Mouse (Mus musculus) embryo, embryonic 9.5 days (tissue): ENCODE measurements around the gene Celf5.
"Not testable (repeated sequence)": the region's sequence is repeated elsewhere in the genome, so short reads cannot be mapped to it uniquely, and the experiment has no call there.

ENCODE experiments used
- DNase-seq: peaks from one replicate; pipeline ENCODE4 v3.0.0-alpha.2; 2017; ENCODE audit errors: extremely low spot score

Celf5 gene

DNA sequence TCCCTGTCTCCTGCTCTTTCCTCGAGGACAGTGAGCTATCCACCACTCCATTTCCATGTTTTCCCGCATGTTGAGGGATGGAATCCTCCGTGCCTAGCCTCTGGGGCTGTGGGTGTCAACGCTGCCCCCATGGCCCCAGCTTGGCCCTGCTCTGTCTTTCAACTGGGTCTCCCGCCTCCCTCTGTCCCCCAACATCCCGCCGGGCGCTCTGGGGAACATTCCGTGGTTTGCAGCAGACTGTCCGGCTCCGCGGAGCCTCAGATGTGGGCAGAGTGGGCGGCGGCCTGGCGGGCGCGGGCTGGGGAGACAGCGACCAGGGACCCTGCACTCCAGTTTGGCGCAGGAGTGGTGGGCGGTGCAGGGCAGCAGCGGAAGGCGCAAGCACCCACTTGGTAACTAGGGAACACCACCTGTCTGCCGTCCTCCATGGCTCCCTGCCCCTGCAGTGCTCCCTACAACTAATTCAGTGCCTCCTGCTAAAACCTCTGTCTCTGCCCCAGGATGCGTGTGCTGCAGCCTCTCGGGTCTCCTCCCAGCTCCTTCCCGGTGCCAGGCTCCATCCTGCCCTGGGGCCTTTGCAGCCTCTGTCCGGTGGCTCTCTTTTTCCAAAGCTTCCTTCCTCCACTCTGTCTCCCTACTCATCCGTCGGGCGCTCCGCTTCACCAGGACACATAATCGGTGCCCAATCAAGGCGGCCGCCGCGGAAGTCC is 30.1 kb downstream of the Celf5 start:
- DNase-seq = no peak

GRCm38 (mm10) chr10:81451365-81451745 is 31.2 kb downstream of the Celf5 start:
- DNase-seq = no peak

DNA sequence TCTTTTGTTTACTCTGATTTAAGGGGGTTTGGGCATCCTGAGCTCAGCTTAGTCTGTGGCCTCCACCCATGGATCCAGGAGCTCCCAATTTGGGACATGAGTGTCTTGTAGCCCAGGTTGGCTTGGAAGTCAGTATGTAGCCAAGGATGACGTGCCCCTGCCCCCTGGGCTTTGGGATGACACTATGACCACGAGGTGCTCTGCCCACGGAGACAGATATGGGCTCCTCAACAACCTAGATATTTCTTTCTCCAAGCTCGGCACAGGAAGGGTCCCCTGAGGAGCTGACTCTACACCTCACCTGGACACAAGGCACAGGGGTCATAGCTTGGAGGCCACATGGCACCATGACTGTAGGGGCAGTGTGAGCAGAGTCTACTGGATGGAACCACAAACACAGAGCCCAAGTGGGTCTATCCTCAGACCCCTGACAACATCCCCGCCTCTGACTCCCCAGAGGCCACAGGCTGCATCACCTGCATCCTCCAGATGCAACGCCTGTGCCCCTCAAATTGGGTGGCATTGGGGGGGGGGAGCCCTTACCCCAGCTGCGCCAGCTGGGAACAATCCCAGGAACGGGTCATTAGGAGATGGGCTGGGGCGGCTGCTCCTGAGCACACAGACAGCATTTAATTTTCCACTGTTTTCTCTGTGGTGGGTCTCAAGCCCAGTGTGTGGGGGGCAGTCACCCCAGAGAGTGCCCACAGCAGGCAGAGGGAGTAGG is 31.7 kb downstream of the Celf5 start:
- DNase-seq = no peak

DNA sequence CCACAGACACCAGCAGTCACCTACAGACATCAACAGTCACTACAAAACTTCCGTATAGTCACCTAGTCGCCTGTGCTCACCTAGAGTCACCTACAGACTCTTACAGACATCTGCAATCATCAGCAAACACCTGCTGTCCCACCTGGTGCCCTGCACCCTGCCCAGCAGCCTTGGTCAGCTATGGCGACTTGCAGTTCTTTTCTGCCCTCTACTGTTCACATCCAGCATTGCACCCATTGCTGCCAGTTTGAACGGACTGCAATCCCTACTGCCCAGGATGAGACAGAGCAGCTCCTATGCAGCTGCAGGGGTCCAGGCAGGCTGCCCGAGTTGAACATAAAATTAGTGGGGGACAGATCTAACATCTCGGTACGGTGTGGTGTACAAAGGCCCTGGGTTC is 32.4 kb downstream of the Celf5 start:
- DNase-seq = peak; percentile 86

DNA sequence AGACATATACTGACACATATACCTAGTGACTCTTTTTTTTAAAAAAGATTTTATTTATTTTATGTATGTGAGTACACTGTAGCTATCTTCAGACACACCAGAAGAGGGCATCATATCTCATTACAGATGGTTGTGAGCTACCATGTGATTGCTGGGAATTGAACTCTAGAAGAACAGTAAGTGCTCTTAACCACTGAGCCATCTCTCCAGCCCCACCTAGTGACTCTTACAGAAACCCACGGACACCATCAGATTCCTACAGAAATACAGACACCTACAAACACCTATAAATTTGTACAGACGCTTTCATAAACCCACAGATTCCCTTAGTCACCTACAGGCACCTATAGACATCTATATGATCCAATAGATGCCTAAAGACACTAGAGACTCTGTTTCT is 37.0 kb downstream of the Celf5 start:
- DNase-seq = not testable (repeated sequence)

DNA sequence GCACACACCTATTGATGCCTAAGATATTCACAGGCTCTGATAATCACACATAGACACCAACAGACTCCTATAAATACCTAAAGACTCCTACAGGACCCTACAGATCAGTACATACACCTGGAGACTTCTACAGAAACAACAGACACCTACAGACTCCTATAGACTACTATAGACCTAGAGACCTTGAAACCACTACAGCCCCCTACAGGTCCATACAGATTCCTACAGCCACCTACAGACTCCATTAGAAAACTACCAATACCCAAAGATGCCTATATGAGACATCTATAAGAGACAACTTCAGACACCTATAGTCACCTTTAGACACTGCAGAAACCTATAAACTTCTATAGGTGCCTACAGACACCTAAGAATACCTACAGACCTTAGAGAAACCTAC is 41.5 kb downstream of the Celf5 start:
- DNase-seq = no peak

DNA sequence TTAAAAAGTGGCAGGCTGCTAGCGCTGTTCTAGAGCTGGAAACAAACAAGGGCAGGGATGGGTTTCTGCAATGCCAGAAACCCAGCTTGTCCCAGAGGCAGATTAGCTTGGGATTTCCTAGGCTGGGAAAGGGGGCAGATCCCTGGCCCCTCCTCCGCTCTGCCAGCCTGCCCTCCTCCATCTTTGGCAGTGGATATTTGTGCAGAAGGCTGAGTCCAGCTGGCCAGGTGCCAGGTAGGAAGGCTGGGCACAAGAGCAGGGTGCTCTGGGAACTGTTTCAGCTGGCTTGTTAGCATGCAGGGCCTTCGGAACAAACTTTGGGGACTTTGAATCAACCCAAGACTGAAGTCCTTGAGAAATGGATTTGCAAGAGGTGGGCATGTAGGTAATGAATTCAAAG is 47.1 kb downstream of the Celf5 start:
- no peak for DNase-seq

DNA sequence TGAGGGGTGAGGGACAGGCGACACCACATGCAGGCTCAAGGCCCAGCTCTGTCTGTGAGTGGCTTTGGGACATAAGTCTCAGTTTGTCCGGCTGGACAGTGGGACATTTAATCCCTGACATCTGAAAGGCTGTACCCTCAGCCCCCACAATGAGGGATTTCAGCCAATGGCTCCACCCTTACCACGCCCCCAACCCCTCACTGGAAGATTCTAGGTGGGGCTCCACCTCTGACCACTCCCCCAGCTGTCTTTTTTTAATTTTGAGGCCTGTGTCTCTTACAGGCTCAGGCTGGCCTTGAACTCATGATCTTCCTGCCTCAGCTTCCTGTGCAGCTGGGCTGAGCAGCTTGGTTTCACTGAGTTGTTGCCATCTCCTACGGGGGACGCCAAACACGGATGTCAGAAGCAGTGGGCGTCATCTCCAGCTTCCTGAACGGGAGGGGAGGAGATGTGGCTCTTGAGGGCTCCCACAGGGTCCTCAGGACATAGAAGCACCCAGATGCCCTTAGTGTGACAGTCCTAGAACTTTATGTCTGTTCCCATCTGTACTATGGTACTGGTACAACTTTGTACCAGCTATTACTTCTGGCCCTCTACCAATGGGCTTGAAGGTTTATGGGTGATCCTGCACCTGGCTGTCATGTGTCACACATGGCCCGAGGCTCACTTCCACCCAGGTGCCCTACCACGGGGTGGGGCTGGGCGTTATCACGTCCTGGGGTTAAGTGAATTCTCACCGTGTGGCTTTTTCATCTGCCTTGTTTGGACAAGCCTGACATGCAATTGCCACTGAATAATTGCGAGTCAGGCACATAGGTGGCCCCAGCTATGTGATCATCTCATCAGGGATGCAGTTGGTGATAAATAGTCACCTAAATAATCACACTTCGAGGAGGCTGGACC is 47.9 kb downstream of the Celf5 start:
- no peak for DNase-seq

- DNase-seq = no peak
Observed at GRCm38 (mm10) chr10:81433541-81434289, 48.8 kb downstream of the Celf5 start.

DNA sequence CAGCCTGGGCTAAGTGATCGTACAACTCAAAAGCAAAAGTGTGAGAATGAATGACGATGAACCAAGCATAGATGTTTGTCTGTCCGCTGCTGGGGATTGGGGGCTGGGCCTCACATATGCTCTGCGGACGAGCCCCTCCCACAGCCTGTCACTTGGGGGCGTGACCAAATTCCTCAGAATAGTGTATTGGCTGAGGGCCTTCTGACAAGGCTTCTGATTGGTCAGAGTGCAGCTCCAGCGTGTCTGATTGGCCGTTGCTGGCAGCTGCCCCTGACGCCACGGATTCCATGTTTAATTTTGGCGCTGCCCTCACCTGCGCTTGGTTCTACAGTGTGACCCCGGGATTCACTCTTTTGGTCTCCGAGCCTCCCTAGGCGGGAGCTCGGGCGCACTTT is 49.6 kb downstream of the Celf5 start:
- DNase-seq = peak; percentile 77

DNA sequence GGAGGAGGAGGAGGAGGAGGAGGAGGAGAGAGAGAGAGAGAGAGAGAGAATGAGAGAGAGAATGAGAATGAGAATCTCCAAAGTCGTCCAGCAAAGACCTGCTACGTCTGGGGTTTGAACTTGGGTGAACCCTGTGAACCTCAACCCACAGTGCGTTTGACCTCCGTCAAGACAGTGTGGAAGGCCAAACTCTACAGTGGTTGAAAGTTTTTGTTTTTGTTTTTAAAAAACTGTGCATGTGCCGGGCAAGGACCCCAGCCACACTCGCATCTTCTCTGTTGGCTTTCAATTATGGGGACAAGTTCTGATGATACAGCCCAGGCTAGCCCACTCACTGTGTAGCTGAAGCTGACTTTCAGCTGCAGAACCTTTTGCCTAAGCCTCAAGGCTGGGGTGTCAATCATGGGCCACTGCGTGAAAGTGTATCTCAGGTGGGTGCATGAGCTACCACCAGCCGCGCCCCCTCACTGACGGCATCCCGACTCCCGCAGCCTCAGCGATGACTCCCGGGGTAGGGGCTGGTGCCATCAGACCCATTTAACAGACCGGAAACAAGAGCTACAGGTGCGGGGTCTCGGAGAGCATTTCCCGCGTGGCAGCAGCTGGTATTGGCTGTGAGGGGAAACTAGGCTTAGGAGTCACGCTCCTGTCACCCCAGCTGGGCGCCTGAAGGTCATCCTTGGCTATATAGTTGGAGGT is 50.2 kb downstream of the Celf5 start:
- no peak for DNase-seq

DNA sequence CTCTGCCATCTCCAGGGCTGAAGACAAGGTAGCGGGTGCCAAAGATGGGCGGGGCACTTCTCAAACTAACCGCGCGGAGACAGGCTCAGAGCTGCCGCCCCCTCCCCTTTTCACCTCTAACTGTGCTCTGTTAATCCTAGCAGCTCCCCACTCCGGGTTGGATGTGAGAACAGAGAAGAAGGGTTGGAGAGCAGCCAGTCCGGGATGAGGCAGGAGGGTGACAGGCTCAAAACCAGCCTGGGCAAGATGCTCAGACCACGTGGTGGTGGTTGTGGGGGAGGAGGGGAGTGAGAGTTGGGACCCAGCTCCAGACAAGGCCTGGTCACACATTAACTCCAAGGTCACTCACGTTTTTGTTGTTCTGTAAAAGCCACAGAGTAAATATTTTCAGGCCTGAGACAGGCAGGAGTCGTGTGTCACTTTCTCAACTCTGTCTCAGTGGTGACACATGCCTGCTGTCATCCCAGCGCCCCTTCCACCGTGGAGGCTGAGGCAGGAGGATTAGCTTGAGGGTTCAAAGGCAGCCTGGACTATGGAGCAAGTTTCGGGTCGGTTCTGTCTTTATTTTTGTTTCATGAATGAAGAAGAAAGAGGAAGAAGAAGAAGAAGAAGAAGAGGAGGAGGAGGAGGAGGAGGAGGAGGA is 50.9 kb downstream of the Celf5 start:
- DNase-seq = no peak

DNA sequence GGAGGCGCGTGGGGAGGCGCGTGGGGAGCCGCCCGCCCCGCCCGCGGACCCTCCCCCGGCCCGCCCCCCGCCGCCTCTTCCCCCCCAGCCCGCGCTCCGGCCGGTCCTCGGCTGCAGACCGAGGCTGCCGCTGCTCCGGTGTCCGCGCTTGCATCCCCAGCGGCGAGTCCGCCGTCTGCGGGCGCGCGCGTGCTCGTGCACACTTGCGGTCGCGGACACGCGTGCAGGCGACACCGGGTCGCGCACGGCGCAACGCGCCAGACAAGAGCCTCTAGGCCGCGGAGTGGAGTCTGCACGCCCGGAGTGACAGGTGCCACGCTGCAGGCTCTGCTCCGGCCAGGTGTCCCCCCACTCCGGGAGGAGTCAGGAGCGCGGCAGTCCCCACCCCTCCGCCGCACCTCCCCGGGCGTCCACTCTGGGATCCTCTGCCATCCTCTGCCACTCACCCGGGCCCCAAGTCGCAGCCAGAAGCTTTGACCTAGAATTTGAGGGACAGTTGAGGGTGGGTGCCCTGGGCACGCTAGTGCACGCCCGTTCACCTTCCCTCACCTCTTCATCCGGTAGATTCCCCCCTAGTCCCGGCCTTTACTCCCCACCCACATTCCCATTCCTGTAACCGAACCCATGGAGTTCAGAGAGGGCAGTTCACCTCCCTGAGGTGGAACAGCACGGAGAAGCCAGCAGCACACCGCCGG is 51.5 kb downstream of the Celf5 start:
- DNase-seq = no peak

GRCm38 (mm10) chr10:81430141-81430830 is 52.2 kb downstream of the Celf5 start:
- DNase-seq = peak; percentile 81

DNA sequence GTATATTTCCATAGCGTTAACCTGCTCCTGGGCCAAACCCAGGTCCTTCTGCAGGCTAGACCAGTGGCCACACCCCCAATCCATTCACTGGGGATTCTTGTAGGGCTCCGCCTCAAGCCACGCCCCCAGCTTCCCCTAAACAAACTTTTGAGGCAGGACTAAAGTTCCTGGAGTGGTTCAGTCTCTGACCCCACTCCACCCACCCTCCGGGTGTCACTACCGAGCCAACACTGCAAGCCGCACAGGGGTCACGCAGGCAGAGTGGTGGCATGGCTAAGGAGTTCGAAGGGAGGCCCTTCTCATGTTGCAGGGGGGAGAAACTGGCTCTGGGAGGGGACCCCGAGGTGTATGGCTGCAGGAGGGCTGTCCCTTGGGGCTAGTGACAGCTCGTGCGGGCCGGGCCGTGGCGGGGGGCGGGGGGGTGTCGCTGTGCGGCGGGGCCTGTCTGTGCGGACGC is 52.9 kb downstream of the Celf5 start:
- DNase-seq = peak; percentile 79

GRCm38 (mm10) chr10:81429092-81429491 is 53.4 kb downstream of the Celf5 start:
- no peak for DNase-seq

GRCm38 (mm10) chr10:81428507-81428870 is 54.0 kb downstream of the Celf5 start:
- DNase-seq = no peak

DNA sequence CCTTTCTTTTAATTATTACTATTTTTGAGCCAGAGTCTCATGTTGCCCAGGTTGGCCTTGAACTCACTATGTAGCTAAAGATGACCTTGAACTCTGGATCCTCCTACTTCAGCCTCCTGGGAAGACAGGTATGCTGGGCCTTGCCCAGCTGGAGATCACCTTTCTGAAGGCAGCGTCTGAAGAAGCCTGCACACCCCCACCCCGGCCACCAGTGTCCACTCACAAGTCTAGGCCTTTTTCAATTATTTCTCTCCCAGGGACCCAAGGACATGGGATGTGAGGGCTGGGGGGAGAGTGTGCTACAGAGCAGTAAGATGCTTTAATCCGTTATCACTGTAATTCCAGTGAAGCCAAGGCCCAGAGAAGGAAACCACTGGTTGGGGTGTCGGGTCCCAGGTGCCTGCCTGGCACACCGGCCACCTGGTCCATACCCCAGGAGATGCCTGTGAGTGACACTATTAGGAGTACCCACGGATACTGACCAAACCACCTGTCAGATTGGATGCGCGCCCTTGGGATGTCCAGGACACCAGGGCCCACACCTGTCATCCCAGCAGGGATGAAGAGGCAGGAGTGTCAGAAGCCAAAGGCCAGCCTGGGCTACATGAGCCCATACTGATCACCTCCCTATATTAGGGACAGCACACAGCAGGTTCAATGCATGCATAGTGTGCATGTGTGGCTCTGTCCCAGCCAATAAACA is 54.6 kb downstream of the Celf5 start:
- no peak for DNase-seq

DNA sequence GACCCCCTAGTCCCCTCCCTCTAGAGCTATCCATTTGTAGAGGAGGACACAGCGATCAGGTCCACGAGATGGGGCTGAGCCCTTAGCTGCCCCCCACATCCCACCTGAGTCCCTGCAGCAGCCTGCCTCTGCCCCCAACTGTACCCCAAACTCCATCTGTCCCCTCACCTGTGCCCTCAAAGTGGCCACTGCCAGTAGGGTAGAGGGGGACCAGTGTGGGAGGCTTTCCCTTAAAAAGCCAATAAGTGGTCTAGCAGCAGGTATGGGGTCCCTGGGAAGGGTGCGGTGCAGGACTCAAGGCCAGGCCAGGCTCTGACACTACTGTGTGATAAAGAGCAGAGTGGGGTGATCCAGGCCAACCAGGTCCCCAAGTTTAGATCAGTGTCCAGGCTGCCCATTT is 55.2 kb downstream of the Celf5 start:
- DNase-seq = no peak
